Mouse (Mus musculus) limb, embryonic 10.5 days (tissue): Measurements from ENCODE around the gene Ppm1b. TPM values are rescaled to one million over a fixed set of nuclear protein-coding genes. Genes with fewer than 3 reads are reported as not detected.
"Not testable (repeated sequence)": the region's sequence is repeated elsewhere in the genome, so short reads cannot be mapped to it uniquely, and the experiment has no call there.

Experiments used
- DNase-seq: peaks from one replicate; pipeline ENCODE4 v3.0.0-alpha.2; 2017; ENCODE audit warnings: low spot score
- H3K27ac ChIP-seq: fragments of 300-500 bp; sonication (generic); 2 replicates; pipeline ENCODE4 v1.5.1; 2016; ENCODE audit warnings: mild to moderate bottlenecking
- H3K27me3 ChIP-seq: fragments of 300-500 bp; sonication (generic); 2 replicates; pipeline ENCODE4 v1.6.1; 2016; ENCODE audit warnings: low read depth, mild to moderate bottlenecking; ENCODE audit not compliant: poor library complexity, severe bottlenecking
- H3K36me3 ChIP-seq: fragments of 300-500 bp; sonication (generic); 2 replicates; pipeline ENCODE4 v1.6.1; 2016; ENCODE audit warnings: mild to moderate bottlenecking, moderate library complexity
- H3K4me1 ChIP-seq: fragments of 300-500 bp; sonication (generic); 2 replicates; pipeline ENCODE4 v1.6.1; 2016
- H3K4me3 ChIP-seq: fragments of 300-500 bp; sonication (generic); 2 replicates; pipeline ENCODE4 v1.5.1; 2016; ENCODE audit warnings: mild to moderate bottlenecking, moderate library complexity
- H3K9me3 ChIP-seq: fragments of 300-500 bp; sonication (generic); replicated peaks from 2 replicates; pipeline ENCODE4 v1.6.1; 2016; ENCODE audit warnings: mild to moderate bottlenecking
- WGBS: fragments of 180-500 bp; shearing (Covaris S2); methylation state at CpG from one replicate; pipeline ENCODE4 v1.1.7; 2016; 5-methylcytosine and 5-hydroxymethylcytosine counted together
- polyA plus RNA-seq: library from polyadenylated mRNA; unstranded; fragments of >200 nt; fragmentation: Nextera tagmentation; extraction: Ambion mirVana; gene quantifications from 2 replicates; pipeline ENCODE4 v1.2.1, GENCODE M21; 2016

The Ppm1b gene
- 59.5 and 71.7 TPM in 2 replicates for polyA plus RNA-seq

DNA sequence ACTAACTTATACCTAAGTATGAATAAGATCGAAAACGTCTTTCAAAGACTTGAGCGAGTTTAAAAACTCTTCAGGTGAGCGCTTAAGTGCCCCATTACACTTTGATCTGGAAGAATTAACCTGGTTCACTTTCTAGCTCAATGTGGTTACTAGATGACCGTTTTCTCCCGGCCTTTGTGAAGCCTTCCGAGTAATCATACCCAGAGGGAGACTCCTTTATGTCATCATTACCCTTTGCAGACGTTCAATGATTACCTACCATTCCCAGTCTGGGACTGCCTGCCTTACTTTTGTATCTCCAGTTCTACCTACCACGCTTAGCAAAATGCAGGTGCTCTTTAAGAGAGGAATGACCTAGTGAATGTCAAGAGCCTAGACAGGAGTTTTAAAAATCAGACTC lies at the start of gene Ppm1b:
Gene Ppm1b (plus strand): TSS at position 301 of the 400 bp plus-strand sequence.
- H3K9me3 ChIP-seq: no peaks in the 10 kb centered on the region
- H3K36me3 ChIP-seq: 0 out of 2 replicates have a peak, but pooled peaks cover under 1% of the 10 kb centered on the region
- H3K4me1 ChIP-seq: peaks cover 25% of the 10 kb centered on the region
- peak within 1 kb of the TSS; percentile 97 for H3K27ac ChIP-seq
- H3K4me3 ChIP-seq: peak within 1 kb of the TSS; percentile 92
- DNase-seq: no peak
- 33% methylated on average over 9 of the region's 9 CpGs for WGBS
- H3K27me3 ChIP-seq: no peaks in the 10 kb centered on the region

DNA sequence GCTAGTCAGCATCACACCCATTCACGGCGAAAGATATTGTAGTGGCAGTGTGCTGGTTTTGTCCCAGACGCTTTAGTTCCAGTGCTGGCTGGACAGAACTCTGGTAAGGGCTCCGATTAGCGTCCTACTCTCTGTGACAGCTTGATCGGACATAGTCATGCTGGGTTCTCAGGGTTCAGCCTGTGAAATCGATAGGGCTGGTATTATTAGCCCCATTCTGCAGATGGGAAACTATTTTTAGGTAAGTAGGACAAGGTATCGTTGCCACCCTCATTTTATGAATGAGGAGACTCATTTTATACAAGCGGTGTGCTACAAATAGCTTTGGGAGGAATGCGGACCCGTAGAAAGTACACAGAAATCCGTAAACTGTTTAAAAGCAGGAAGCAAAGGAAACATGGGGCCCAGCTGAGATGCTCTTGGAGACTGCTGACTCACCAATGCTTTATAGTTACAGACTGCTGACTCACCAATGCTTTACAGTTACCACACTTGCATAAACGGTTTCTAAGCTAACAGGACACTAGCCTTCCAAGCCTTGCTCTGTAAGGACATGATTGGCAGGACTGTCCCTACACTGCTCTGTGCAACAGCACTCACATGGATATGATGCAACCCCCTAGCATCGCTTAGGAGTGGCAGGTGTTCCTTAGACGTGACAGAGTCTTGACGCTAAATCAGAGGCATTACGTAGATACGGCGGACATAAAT lies 34.7 kb upstream of the Ppm1b start:
- WGBS: 92% methylated on average over 19 of the region's 19 CpGs
- no peak overlapping the region for H3K4me3 ChIP-seq
- H3K36me3 ChIP-seq: no peaks in the 10 kb centered on the region
- H3K4me1 ChIP-seq: no peaks in the 10 kb centered on the region
- no peaks in the 10 kb centered on the region for H3K27me3 ChIP-seq
- no peak overlapping the region for H3K27ac ChIP-seq
- H3K9me3 ChIP-seq: no peaks in the 10 kb centered on the region
- DNase-seq: no peak

DNA sequence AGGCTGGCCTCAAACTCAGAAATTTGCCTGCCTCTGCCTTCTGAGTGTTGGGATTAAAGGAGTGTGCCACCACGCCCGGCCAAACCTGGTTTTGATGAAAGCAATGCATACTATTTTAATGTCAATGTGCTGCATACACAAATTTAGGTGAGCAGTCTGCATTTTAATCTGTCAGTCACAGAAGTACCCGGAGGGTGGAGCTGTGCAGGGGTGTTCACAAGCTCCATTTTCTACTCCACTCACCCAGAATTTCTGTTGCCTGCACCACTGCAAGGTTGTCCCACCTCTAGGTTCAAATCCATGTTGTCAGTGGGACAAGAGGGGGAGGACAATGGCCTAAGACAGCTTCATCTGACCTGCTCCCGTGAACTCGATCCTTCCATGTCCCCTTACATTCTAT lies 31.8 kb upstream of the Ppm1b start:
- no peaks in the 10 kb centered on the region for H3K36me3 ChIP-seq
- no peaks in the 10 kb centered on the region for H3K9me3 ChIP-seq
- WGBS: 91% methylated on average over 5 of the region's 5 CpGs
- DNase-seq: no peak
- H3K27ac ChIP-seq: no peak overlapping the region
- no peaks in the 10 kb centered on the region for H3K4me1 ChIP-seq
- H3K4me3 ChIP-seq: no peak overlapping the region
- H3K27me3 ChIP-seq: no peaks in the 10 kb centered on the region

DNA sequence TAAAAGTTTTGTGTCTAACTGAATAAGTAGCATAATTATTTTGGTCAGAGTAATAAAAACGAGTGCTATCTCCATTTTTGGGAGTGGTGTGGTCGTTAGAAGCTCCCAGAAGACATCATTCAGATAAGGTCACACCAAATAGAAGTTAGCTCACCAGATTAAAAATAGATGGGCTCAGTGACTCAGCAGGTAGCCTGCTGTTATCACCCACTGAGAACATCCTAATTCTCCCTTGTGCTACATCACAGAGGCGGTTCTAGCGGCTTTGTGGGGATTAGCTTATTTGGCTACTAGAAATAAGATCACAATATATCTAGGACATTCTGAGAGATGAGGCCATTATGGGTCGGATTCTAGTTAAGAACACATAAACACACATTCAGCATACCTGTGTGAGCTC lies 30.3 kb upstream of the Ppm1b start:
- H3K36me3 ChIP-seq: no peaks in the 10 kb centered on the region
- WGBS: 57% methylated on average over 5 of the region's 5 CpGs
- H3K27ac ChIP-seq: no peak overlapping the region
- H3K9me3 ChIP-seq: no peaks in the 10 kb centered on the region
- DNase-seq: no peak
- no peaks in the 10 kb centered on the region for H3K27me3 ChIP-seq
- no peaks in the 10 kb centered on the region for H3K4me1 ChIP-seq
- H3K4me3 ChIP-seq: no peak overlapping the region

DNA sequence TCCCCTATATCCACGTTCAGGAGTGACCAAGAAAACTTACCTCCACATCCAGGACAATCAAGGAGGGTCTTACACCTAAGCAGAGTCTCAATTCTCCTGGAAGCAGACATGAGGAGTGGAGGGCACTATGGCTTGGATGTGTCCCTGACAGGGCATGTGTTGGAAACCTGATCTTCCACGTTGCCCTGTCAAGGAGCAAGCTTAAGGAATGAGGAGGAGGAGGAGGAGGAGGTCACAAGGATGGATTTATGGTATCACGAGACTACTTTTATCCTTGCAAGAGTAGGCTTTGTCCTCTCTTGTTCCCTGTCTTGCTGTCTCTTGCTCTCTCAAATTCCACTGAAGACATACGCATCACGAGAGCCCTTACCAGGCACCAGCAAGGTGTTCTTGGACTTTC lies 29.0 kb upstream of the Ppm1b start:
- no peaks in the 10 kb centered on the region for H3K9me3 ChIP-seq
- no peak overlapping the region for H3K4me3 ChIP-seq
- no peaks in the 10 kb centered on the region for H3K27me3 ChIP-seq
- no peaks in the 10 kb centered on the region for H3K4me1 ChIP-seq
- no peak for DNase-seq
- no peaks in the 10 kb centered on the region for H3K36me3 ChIP-seq
- 68% methylated on average over 5 of the region's 5 CpGs for WGBS
- no peak overlapping the region for H3K27ac ChIP-seq

DNA sequence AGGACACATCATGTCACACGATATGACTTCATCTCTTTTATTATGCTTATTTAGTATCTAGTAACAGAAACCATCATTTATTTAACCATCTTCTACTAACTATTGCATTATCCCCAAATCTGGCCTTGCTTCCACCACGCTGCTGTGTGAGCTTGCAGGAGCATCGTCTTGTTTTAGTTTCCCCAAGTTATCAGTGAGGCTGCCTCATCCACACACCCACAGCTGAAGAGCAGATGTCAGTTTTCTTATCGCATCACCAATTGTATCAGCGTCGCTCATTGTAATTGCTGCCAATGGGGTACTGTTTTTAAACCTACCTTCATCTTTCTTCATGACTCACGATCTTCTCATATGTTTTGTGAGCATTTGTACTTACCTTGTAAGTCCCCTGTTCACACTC lies 23.6 kb upstream of the Ppm1b start:
- 95% methylated on average over 7 of the region's 7 CpGs for WGBS

DNA sequence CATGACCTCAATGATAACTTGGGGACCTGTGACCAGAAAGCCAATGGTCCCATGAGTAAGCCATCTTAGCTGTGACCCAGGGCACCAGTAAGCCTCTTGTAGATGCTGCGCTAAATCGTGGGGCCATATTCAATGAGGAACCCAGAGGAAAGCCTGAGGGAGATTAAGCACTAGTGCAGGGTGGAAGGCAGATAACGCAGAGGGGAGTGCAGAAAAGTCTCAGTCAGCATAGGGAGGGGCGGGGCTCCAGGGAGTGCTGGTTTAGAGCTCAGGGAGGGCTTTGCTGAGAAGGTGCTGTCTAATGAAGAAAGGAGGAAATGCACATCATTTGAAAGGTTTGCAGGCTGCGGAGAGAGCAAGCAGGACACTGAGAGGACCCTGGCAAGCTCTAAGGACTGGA lies 22.6 kb upstream of the Ppm1b start:
- peaks cover 13% of the 10 kb centered on the region; the same call in 1 of the 2 replicates for H3K4me1 ChIP-seq
- 72% methylated on average over 5 of the region's 5 CpGs for WGBS
- no peak for DNase-seq
- H3K27ac ChIP-seq: no peak overlapping the region
- no peaks in the 10 kb centered on the region for H3K27me3 ChIP-seq
- no peaks in the 10 kb centered on the region for H3K36me3 ChIP-seq
- no peak overlapping the region for H3K4me3 ChIP-seq
- H3K9me3 ChIP-seq: no peaks in the 10 kb centered on the region

More for the DNA sequence above, 23.6 kb upstream of the Ppm1b start:
- Histone ChIP-seq H3K4me3 (no peak overlapping the region), H3K9me3 (no peaks in the 10 kb centered on the region), H3K27ac (no peak overlapping the region), H3K36me3 (no peaks in the 10 kb centered on the region), H3K27me3 (no peaks in the 10 kb centered on the region), H3K4me1 (peaks cover 13% of the 10 kb centered on the region; the same call in 1 of the 2 replicates)
- no peak for DNase-seq

DNA sequence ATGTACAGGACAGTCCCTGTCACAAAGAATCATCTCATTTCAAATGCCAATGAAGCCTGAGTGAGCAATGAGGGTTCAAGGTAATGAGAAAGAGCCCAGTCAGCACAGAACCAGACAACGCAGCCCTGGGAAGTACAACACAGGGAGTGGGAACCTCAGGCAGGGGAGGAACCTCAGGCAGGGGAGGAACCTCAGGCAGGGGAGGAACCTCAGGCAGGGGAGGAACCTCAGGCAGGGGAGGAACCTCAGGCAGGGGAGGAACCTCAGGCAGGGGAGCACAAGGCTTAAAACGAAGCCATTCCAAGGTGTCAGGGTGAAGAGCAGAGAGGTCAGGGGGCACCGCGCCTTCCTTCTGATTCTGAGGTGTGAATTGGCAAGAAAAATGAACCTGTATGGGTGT lies 20.9 kb upstream of the Ppm1b start:
- 65% methylated on average over 4 of the region's 4 CpGs for WGBS
- not testable (repeated sequence) for DNase-seq, H3K4me3 ChIP-seq, H3K27me3 ChIP-seq, H3K36me3 ChIP-seq, H3K9me3 ChIP-seq, H3K27ac ChIP-seq
- peaks cover 13% of the 10 kb centered on the region; the same call in 1 of the 2 replicates for H3K4me1 ChIP-seq

DNA sequence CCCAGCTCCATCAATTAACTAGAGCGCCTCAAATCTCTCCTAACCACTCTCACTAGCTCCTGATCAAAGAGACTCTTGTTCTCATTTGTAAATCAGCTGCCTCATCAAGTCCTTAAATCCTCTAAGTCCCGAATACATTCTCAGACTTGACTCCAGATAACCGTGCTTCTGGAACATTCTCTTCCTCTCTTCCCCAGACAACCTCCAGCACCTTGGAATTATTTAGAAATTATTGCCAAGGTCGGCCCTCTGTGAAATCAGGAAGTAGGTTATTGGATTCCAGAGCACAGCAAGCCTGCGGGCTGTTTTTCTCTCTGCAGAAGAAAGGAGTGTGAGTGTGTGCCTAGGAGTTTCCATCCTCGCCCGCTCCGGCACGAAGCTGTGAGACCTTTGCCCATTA lies 20.2 kb upstream of the Ppm1b start:
- Histone ChIP-seq H3K27me3 (no peaks in the 10 kb centered on the region), H3K9me3 (no peaks in the 10 kb centered on the region), H3K36me3 (no peaks in the 10 kb centered on the region), H3K4me1 (peaks cover 13% of the 10 kb centered on the region; the same call in 1 of the 2 replicates), H3K4me3 (no peak overlapping the region), H3K27ac (no peak overlapping the region)
- WGBS: 53% methylated on average over 9 of the region's 9 CpGs
- no peak for DNase-seq

DNA sequence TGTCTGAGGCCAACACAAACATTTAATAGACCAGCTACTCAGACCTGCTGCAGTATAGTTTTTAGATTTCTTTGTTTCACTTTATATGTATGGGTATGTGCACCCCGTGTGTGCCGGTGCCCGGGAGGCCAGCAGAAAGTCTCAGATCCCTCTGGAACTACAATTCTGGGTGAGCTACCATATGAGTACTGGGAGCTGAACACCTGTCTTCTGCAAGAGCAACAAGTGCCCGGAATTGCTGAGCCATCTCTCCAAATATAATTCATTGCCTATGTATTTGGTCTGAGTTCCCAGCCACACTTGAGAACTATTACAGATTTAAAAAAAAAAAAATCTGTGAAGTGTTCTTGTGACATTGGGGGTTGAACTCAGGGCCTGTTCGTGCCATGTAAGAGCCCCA lies 19.7 kb upstream of the Ppm1b start:
- Histone ChIP-seq H3K27ac (no peak overlapping the region), H3K27me3 (no peaks in the 10 kb centered on the region), H3K9me3 (no peaks in the 10 kb centered on the region), H3K36me3 (no peaks in the 10 kb centered on the region), H3K4me1 (peaks cover 13% of the 10 kb centered on the region; the same call in 1 of the 2 replicates), H3K4me3 (no peak overlapping the region)
- DNase-seq: no peak
- 93% methylated on average over 5 of the region's 5 CpGs for WGBS

DNA sequence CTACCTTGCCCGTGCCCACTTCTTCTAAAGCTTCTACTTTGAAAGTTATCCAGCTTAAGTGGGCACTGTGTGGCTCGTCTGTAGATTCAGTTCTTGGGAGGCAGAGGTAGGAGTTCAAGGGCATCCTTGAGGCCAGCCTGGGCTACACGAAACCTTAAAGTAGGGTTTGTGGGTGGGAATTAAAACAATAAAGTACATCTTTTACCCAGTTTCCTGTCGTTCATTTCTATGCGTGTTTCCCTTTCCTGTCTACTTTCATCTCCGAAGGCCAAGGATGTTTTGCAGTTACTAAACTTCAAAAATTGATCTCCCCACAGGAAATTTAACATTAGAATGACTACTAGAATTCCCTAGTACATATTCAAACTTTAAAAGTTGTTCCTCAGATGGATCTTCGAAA lies 19.3 kb upstream of the Ppm1b start:
- 90% methylated on average over 7 of the region's 7 CpGs for WGBS
- H3K9me3 ChIP-seq: no peaks in the 10 kb centered on the region
- H3K4me3 ChIP-seq: no peak overlapping the region

DNA sequence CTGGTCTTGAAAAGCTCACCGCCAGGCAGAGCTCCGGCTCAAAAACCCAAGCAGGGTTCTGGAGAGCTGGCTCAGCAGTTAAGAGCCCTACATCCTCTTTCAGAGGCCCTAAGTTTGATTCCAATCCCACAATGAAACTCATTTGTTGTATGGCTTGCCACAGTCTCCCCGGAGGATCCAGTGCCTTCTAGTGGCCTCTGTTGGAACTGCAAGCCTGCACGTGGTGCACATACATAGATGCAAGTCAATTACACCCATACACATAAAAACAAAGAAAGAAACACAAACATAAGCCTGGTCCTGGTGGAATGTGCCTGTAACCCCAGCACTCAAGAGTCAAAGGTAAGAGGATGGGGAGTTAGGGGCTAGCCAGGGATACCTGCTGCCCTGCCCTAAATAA lies 18.3 kb upstream of the Ppm1b start:
- Histone ChIP-seq H3K27me3 (no peaks in the 10 kb centered on the region), H3K36me3 (no peaks in the 10 kb centered on the region), H3K4me3 (no peak overlapping the region), H3K9me3 (no peaks in the 10 kb centered on the region), H3K27ac (no peak overlapping the region), H3K4me1 (peaks cover 13% of the 10 kb centered on the region; the same call in 1 of the 2 replicates)
- WGBS: 93% methylated on average over 4 of the region's 4 CpGs
- no peak for DNase-seq

More for the DNA sequence above, 19.3 kb upstream of the Ppm1b start:
- Histone ChIP-seq H3K36me3 (no peaks in the 10 kb centered on the region), H3K4me1 (peaks cover 13% of the 10 kb centered on the region; the same call in 1 of the 2 replicates), H3K27me3 (no peaks in the 10 kb centered on the region), H3K27ac (no peak overlapping the region)
- DNase-seq: no peak

DNA sequence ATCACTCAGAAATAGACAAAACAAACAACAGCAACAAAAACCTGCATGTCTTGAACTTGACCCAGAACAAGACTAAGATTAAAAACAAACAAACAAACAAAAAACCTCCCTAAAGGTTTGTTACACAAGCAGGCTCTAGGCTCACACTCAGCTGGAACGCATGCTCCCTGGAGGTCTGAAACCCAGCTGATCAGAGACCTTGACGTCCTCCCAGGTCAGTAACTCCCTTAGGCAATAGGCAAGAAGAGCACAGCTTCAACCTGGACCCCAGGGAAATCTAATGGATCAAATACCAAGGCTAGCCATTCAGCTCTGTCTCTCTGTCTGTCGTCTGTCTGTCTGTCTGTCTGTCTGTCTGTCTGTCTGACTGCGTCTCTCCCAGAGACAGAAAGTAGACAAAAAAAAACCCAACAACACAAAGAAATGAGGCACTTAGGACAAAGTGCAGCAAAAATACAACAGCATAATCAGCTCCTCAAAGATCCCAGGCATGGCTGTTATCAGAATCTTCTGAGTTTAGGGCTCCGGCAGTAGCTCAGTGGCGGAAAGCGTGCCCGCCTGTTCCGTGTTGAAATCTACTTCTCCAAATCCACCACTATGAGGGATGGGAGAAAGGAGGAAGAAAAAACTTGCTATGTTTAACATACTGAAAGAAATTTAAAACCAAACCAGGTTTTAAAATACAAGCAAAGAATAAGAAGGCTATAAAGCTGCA lies 16.4 kb upstream of the Ppm1b start:
- H3K4me3 ChIP-seq: no peak overlapping the region
- H3K27me3 ChIP-seq: no peaks in the 10 kb centered on the region
- DNase-seq: no peak
- no peak overlapping the region for H3K27ac ChIP-seq
- 83% methylated on average over 9 of the region's 9 CpGs for WGBS
- peaks cover 13% of the 10 kb centered on the region; the same call in 1 of the 2 replicates for H3K4me1 ChIP-seq
- no peaks in the 10 kb centered on the region for H3K9me3 ChIP-seq
- no peaks in the 10 kb centered on the region for H3K36me3 ChIP-seq
